Mouse (Mus musculus) hindbrain, embryonic 13.5 days (tissue): ENCODE data around the gene Slc5a4a. TPM values are rescaled to one million over a fixed set of nuclear protein-coding genes. Genes with fewer than 3 reads are reported as not detected.
A peak's percentile ranks its signal among the peaks of the same experiment; 100 is the strongest.

Experiments
- ATAC-seq: fragments of 200-750 bp; cut with Nextera tagmentation; 2 replicates; pipeline ENCODE4 v1.8.0; 2017; ENCODE audit warnings: moderate TSS enrichment; ENCODE audit not compliant: low FRiP score
- H3K27ac ChIP-seq: fragments of 300-500 bp; sonication (generic); 2 replicates; pipeline ENCODE4 v1.5.1; 2015; ENCODE audit warnings: inconsistent platforms, mild to moderate bottlenecking, moderate library complexity
- H3K27me3 ChIP-seq: fragments of 300-500 bp; sonication (generic); 2 replicates; pipeline ENCODE4 v1.6.1; 2015; ENCODE audit warnings: mild to moderate bottlenecking, inconsistent platforms
- H3K36me3 ChIP-seq: fragments of 300-500 bp; sonication (generic); 2 replicates; pipeline ENCODE4 v1.6.1; 2015; ENCODE audit warnings: mild to moderate bottlenecking, inconsistent platforms
- H3K4me1 ChIP-seq: fragments of 300-500 bp; sonication (generic); replicated peaks from 2 replicates; pipeline ENCODE4 v1.6.1; 2015; ENCODE audit warnings: inconsistent platforms
- H3K4me2 ChIP-seq: fragments of 300-500 bp; sonication (generic); 2 replicates; pipeline ENCODE4 v1.6.1; 2015; ENCODE audit warnings: inconsistent platforms, mild to moderate bottlenecking, moderate library complexity
- H3K4me3 ChIP-seq: fragments of 300-500 bp; sonication (generic); 2 replicates; pipeline ENCODE4 v1.5.1; 2015; ENCODE audit warnings: mild to moderate bottlenecking, inconsistent platforms
- H3K9ac ChIP-seq: fragments of 300-500 bp; sonication (generic); 2 replicates; pipeline ENCODE4 v1.6.1; 2015; ENCODE audit warnings: mild to moderate bottlenecking, inconsistent platforms
- H3K9me3 ChIP-seq: fragments of 300-500 bp; sonication (generic); 2 replicates; pipeline ENCODE4 v1.6.1; 2016; ENCODE audit warnings: inconsistent platforms
- WGBS: fragments of 180-500 bp; shearing (Covaris S2); methylation state at CpG from one replicate; pipeline ENCODE4 v1.1.7; 2015; 5-methylcytosine and 5-hydroxymethylcytosine counted together
- microRNA counts: library from miRNA; unstranded; fragments of <30 nt; microRNA quantifications from one replicate; lab custom pipeline; 2016
- microRNA-seq: library from miRNA; unstranded; fragments of <30 nt; microRNA quantifications from one replicate; pipeline ENCODE4, GENCODE M21; 2016
- polyA plus RNA-seq: library from polyadenylated mRNA; unstranded; fragments of >200 nt; fragmentation: Nextera tagmentation; extraction: Ambion mirVana; gene quantifications from 2 replicates; pipeline ENCODE4 v1.2.1, GENCODE M21; 2015

Slc5a4a gene
- polyA plus RNA-seq, 1 experiment from 2014 or later: not detected

- 65% methylated on average over 1 of the region's 1 CpGs for WGBS
- no peak overlapping the region for H3K27ac ChIP-seq
- H3K36me3 ChIP-seq: peaks cover 30% of the 10 kb centered on the region
- no peak for ATAC-seq
- no peak overlapping the region for H3K9ac ChIP-seq
- H3K4me2 ChIP-seq: no peak overlapping the region
- no peak overlapping the region for H3K4me3 ChIP-seq
- H3K27me3 ChIP-seq: no peaks in the 10 kb centered on the region
- peaks cover 7% of the 10 kb centered on the region for H3K4me1 ChIP-seq
- no peaks in the 10 kb centered on the region for H3K9me3 ChIP-seq
Measured at GRCm38 (mm10) chr10:76229627-76230026, 82.4 kb downstream of the Slc5a4a start.

GRCm38 (mm10) chr10:76237341-76238225 lies 90.3 kb downstream of the Slc5a4a start, which contains the start of gene Prmt2:
TSS of gene Prmt2 (minus strand) at chr10:76237865.
- H3K4me1 ChIP-seq: peaks cover 31% of the 10 kb centered on the region

More at GRCm38 (mm10) chr10:76237341-76238225, 90.3 kb downstream of the Slc5a4a start, which contains the start of gene Prmt2:
- H3K36me3 ChIP-seq: peaks cover 11% of the 10 kb centered on the region; the same call in 1 of the 2 replicates
- H3K27ac ChIP-seq: peak within 1 kb of the TSS; percentile 97
- H3K4me3 ChIP-seq: peak within 1 kb of the TSS; percentile 73
- WGBS: under 1% methylated on average over 47 of the region's 47 CpGs
- H3K9ac ChIP-seq: peak within 1 kb of the TSS; percentile 85
- 0 out of 2 replicates have a peak, but pooled peaks cover 4% of the 10 kb centered on the region for H3K27me3 ChIP-seq
- no peaks in the 10 kb centered on the region for H3K9me3 ChIP-seq
- peak; percentile 98 for ATAC-seq
- peak within 1 kb of the TSS; percentile 68 for H3K4me2 ChIP-seq

MicroRNA genes within 50 kb of the gene (microRNA counts, 519-probe panel; counts per million panel counts)
- 2,667 counts per million, percentile 25 among the panel's probes with 10 or more counts for microRNA mmu-miR-678 (lab: Ali Mortazavi, UCI)

Small RNAs within 50 kb of the gene (microRNA-seq; reads per million reads assigned to microRNA genes)
- not detected for gene Mir678

Other genes with a start within 250 kb of the Slc5a4a start
- gene Smarcb1, start 225.8 kb upstream of the Slc5a4a start, polyA plus RNA-seq: 302 and 313 TPM in 2 replicates
- 37.0 and 37.8 TPM in 2 replicates for gene Chchd10, start 214.3 kb upstream of the Slc5a4a start, polyA plus RNA-seq
- 26.8 and 34.9 TPM in 2 replicates for gene Mmp11, start 211.0 kb upstream of the Slc5a4a start, polyA plus RNA-seq
- gene Gm867, start 206.8 kb upstream of the Slc5a4a start, polyA plus RNA-seq: 1.7 and 2.3 TPM in 2 replicates
- gene Vpreb3, start 204.4 kb upstream of the Slc5a4a start, polyA plus RNA-seq: 0.57 and 1.2 TPM in 2 replicates
- gene Gm5134, start 192.9 kb upstream of the Slc5a4a start, polyA plus RNA-seq: not detected in 2 replicates
- 12.0 and 12.5 TPM in 2 replicates for gene Zfp280b, start 114.8 kb upstream of the Slc5a4a start, polyA plus RNA-seq
- 0.05 TPM in 1 of 2 replicates, not detected in the other for gene Slc5a4b, start 36.5 kb upstream of the Slc5a4a start, polyA plus RNA-seq
- 246 and 258 TPM in 2 replicates for gene Prmt2, start 90.4 kb downstream of the Slc5a4a start, polyA plus RNA-seq
- gene S100b, start 106.4 kb downstream of the Slc5a4a start, polyA plus RNA-seq: 1.6 and 2.0 TPM in 2 replicates
- gene Dip2a, start 197.8 kb downstream of the Slc5a4a start, polyA plus RNA-seq: 14.9 and 16.5 TPM in 2 replicates